Mouse (Mus musculus) stomach, embryonic 15.5 days (tissue): Measurements from ENCODE around the gene Ikzf4. TPM values are rescaled to one million over a fixed set of nuclear protein-coding genes. Genes with fewer than 3 reads are reported as not detected.

Experiments used
- ATAC-seq: fragments of 200-750 bp; cut with Nextera tagmentation; 2 replicates; pipeline ENCODE4 v1.8.0; 2017; ENCODE audit warnings: low read depth, moderate number of reproducible peaks, moderate TSS enrichment; ENCODE audit not compliant: insufficient read depth, low FRiP score
- H3K27ac ChIP-seq: fragments of 300-500 bp; sonication (generic); 2 replicates; pipeline ENCODE4 v1.5.1; 2015; ENCODE audit warnings: mild to moderate bottlenecking, inconsistent platforms
- H3K27me3 ChIP-seq: fragments of 300-500 bp; sonication (generic); replicated peaks from 2 replicates; pipeline ENCODE4 v1.6.1; 2015; ENCODE audit warnings: inconsistent platforms
- H3K36me3 ChIP-seq: fragments of 300-500 bp; sonication (generic); 2 replicates; pipeline ENCODE4 v1.6.1; 2015; ENCODE audit warnings: inconsistent platforms
- H3K4me1 ChIP-seq: fragments of 300-500 bp; sonication (generic); 2 replicates; pipeline ENCODE4 v1.6.1; 2015; ENCODE audit warnings: inconsistent platforms
- H3K4me2 ChIP-seq: fragments of 300-500 bp; sonication (generic); 2 replicates; pipeline ENCODE4 v1.6.1; 2015; ENCODE audit warnings: mild to moderate bottlenecking, inconsistent platforms
- H3K4me3 ChIP-seq: fragments of 300-500 bp; sonication (generic); replicated peaks from 2 replicates; pipeline ENCODE4 v1.5.1; 2015; ENCODE audit warnings: inconsistent platforms
- H3K9ac ChIP-seq: fragments of 300-500 bp; sonication (generic); 2 replicates; pipeline ENCODE4 v1.6.1; 2015; ENCODE audit warnings: inconsistent platforms
- H3K9me3 ChIP-seq: fragments of 300-500 bp; sonication (generic); 2 replicates; pipeline ENCODE4 v1.6.1; 2016; ENCODE audit warnings: inconsistent platforms
- WGBS: fragments of 180-500 bp; shearing (Covaris S2); methylation state at CpG from one replicate; pipeline ENCODE4 v1.1.7; 2015; 5-methylcytosine and 5-hydroxymethylcytosine counted together
- polyA plus RNA-seq: library from polyadenylated mRNA; unstranded; fragments of >200 nt; fragmentation: Nextera tagmentation; extraction: Ambion mirVana; gene quantifications from 2 replicates; pipeline ENCODE4 v1.2.1, GENCODE M21; 2015

Gene Ikzf4
- polyA plus RNA-seq, 1 experiment from 2014 or later = 2.2 TPM

DNA sequence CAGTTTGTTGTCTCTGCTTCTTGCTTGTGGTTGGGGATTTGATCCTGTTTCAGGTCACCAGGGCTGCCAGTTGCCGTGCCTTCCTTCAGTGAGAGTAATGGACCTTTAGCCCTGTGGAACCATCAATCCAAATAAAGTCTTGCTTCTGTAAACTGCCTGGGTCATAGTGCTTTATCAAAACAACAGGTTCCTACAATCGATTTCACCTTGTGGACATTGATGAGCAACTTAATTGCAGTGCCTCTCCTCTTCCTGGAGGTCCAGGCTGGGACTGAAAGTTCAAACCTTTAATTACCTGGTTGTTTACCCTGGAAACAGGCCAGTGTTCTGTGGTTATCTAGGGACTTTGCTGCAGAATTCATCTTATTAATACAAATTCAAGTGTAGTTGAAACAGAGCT is 47.3 kb downstream of the Ikzf4 start:
- Histone ChIP-seq H3K36me3 (no peaks in the 10 kb centered on the region), H3K4me1 (no peaks in the 10 kb centered on the region), H3K4me2 (no peak overlapping the region), H3K9ac (no peak overlapping the region), H3K4me3 (no peak overlapping the region), H3K27ac (no peak overlapping the region), H3K27me3 (no peaks in the 10 kb centered on the region), H3K9me3 (no peaks in the 10 kb centered on the region)
- ATAC-seq = no peak
- 23% methylated on average over 2 of the region's 2 CpGs for WGBS

DNA sequence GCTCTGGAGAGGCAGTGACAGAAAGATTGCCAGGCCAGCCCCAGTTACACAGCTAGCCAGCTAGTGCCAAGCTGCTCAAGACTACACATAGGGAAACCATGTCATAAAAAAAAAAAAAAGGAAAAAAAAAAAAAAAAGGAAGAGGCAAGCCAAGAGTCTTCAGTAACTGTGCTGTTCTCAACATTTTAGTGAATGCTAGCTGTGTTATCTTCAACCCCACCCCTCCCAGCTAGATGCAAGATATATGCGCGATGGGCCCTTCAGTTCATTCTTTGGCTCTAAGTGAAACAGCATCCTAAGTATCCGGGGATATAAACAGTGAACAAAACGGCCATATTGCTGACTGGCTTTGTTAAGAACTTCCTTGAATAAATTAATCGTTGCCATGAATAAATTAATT is 53.0 kb downstream of the Ikzf4 start:
- Histone ChIP-seq H3K9ac (no peak overlapping the region), H3K4me1 (peaks cover 7% of the 10 kb centered on the region; the same call in 1 of the 2 replicates), H3K36me3 (no peaks in the 10 kb centered on the region), H3K27ac (no peak overlapping the region), H3K9me3 (no peaks in the 10 kb centered on the region), H3K27me3 (0 out of 2 replicates have a peak, but pooled peaks cover 8% of the 10 kb centered on the region), H3K4me3 (no peak overlapping the region), H3K4me2 (no peak overlapping the region)
- no peak for ATAC-seq
- WGBS = 72% methylated on average over 5 of the region's 5 CpGs

DNA sequence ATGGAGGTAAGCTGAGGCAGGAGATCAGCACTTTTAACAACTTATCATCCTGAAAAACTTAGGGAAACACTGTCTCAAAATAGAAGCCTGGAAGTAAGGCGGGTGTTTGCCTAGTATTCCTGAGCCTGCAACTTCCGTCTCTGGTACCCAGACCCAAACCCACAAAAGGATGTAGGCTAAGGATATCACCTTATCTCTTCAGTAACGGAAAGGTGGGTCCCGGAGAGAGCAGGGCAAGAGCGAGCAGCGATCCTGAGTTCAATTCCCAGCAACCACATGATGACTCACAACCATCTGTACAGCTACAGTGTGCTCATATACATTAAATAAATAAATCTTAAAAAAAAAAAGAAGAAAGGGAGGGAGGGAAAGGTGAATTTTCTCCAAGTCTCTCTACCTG is 54.4 kb downstream of the Ikzf4 start:
- Histone ChIP-seq H3K4me2 (no peak overlapping the region), H3K9me3 (no peaks in the 10 kb centered on the region), H3K4me3 (no peak overlapping the region), H3K4me1 (peaks cover 12% of the 10 kb centered on the region), H3K27me3 (0 out of 2 replicates have a peak, but pooled peaks cover 16% of the 10 kb centered on the region), H3K36me3 (no peaks in the 10 kb centered on the region), H3K27ac (no peak overlapping the region), H3K9ac (no peak overlapping the region)
- ATAC-seq = no peak
- 76% methylated on average over 6 of the region's 6 CpGs for WGBS

DNA sequence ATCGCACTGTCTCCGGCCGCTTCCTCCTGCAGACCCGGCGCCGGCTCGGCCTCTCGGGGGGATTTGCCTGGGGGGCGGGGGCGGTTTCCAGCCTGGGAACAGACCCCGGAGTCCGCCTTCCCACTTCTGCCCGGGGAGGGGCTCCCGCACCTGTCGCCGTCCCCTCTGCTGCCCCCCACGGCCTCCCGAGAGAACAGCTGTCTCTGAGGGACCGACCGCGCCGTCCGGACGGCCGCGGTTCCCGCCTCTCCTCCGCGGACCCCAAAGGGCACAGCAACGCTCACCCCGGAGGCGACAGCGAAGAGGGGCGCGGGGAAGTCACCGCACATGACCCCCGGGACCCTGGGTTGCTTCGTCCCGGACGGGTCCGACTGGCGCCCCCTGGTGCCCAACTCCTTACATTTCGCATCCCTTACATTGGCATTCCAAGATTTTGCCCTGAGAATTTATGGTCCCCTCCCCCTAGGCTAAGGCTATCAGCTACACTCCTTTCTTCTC is 55.5 kb downstream of the Ikzf4 start:
- Histone ChIP-seq H3K4me2 (peak overlapping the region; percentile 97), H3K9ac (peak overlapping the region; percentile 66), H3K4me1 (peaks cover 16% of the 10 kb centered on the region), H3K4me3 (peak overlapping the region; percentile 66), H3K27ac (peak overlapping the region; percentile 97), H3K9me3 (no peaks in the 10 kb centered on the region), H3K27me3 (0 out of 2 replicates have a peak, but pooled peaks cover 16% of the 10 kb centered on the region), H3K36me3 (no peaks in the 10 kb centered on the region)
- peak; percentile 15; the same call in 1 of the 2 replicates for ATAC-seq
- WGBS = under 1% methylated on average over 41 of the region's 43 CpGs

DNA sequence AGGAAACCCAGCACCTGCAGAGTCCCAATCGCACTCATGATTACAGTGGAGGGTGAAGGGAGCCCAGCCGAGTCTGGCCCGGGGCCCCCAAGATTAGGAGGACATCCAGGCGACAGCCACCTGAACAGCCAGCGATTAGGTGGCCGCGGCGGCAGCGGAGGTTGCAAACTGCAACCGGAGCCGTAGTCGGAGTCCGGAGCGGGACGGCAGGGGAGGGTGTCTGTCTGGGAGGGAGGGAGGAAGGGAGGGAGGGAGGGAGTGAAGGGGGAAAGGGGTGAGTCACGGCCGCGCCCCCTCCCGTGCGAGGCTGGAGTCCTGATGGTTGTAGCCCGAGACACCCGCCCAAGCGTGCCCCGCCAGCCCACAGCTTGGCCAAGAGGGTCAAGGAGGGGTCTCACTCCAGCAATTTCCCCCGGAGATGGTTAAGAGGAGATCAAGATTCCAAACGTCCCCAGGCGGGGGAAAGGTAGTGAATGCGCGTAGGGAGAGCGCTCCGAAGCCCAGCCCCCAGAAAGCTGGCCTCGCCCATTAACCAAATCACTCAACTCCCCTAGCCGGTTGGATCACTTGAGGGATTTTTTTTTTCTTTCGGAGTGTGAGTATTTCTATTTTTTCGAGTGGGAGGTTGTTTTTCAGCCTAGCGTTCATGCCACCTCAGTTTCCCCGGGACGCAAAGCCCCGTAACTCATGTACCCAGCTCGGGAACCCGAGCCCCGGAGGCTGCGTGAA is 56.2 kb downstream of the Ikzf4 start, which contains the start of gene Erbb3:
Erbb3 (minus strand) TSS at position 189 of the 729 bp plus-strand sequence.
- H3K27ac ChIP-seq = peak within 1 kb of the TSS; percentile 97
- H3K27me3 ChIP-seq = 0 out of 2 replicates have a peak, but pooled peaks cover 16% of the 10 kb centered on the region
- H3K4me2 ChIP-seq = peak within 1 kb of the TSS; percentile 97
- H3K9ac ChIP-seq = peak within 1 kb of the TSS; percentile 66
- H3K9me3 ChIP-seq = no peaks in the 10 kb centered on the region
- under 1% methylated on average over 42 of the region's 43 CpGs for WGBS
- peaks cover 16% of the 10 kb centered on the region for H3K4me1 ChIP-seq
- H3K36me3 ChIP-seq = no peaks in the 10 kb centered on the region
- ATAC-seq = peak; percentile 74
- H3K4me3 ChIP-seq = peak within 1 kb of the TSS; percentile 66

DNA sequence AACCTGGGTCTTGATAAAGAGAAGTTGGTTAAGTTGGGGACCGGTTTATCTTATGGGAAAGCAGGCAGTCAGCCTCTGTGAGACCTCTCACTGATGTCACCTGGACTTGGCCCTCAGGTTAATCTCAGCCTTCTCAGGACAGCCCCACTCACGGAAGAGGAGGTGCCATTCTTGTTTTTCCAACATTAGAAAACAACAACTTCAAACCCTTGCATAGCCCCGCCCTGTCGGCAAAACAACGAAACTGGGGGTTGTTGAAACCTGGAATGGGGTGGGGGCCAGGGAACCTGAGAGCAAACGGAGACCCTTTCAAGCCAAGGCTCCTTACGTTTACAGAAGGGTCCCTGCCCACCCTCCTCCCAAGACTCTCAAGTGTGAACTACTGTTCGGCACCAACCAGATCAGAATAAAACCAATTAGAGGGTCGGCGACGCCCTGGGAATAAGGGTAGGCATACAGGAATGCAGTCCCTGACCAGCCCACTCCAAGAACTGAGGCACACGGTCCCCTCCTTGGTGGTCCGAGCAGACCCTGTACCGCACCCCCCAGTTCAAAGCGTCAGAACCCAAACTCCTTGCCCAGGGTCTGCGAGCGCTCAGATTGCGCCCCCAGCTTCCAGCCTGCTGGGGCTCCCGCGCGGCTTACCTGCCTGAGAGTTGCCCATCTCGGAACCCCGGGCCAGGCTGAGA is 56.9 kb downstream of the Ikzf4 start:
- no peak for ATAC-seq
- 0 out of 2 replicates have a peak, but pooled peaks cover 16% of the 10 kb centered on the region for H3K27me3 ChIP-seq
- peak overlapping the region; percentile 66 for H3K4me3 ChIP-seq
- WGBS = 2% methylated on average over 23 of the region's 23 CpGs
- peak overlapping the region; percentile 49 for H3K9ac ChIP-seq
- peak overlapping the region; percentile 97 for H3K27ac ChIP-seq
- no peaks in the 10 kb centered on the region for H3K36me3 ChIP-seq
- peaks cover 19% of the 10 kb centered on the region for H3K4me1 ChIP-seq
- no peaks in the 10 kb centered on the region for H3K9me3 ChIP-seq
- peak overlapping the region; percentile 97 for H3K4me2 ChIP-seq

DNA sequence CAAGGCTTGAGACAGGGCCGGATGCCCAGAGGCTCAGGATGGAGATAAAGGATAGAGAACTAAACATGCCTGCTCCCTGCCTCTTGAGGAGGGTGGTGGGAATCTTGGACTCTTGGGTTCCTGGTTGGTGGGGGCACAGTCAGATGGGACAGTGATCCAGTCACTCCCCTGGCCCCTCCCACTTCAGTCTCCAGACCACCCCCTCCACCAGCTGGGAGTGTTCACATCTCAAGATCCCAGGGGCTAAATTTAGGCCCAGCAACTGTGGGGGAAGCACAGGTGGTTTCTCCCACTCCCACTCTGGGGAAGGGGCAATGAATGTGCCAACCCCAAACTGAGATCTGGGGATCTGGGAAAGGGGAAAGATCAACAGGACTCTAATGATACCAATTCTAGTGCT is 57.7 kb downstream of the Ikzf4 start:
- Histone ChIP-seq H3K4me3 (peak overlapping the region; percentile 66), H3K27me3 (0 out of 2 replicates have a peak, but pooled peaks cover 18% of the 10 kb centered on the region), H3K4me1 (peaks cover 25% of the 10 kb centered on the region), H3K9ac (no peak overlapping the region), H3K9me3 (no peaks in the 10 kb centered on the region), H3K27ac (peak overlapping the region; percentile 97), H3K36me3 (no peaks in the 10 kb centered on the region), H3K4me2 (peak overlapping the region; percentile 97)
- WGBS = 47% methylated on average over 1 of the region's 1 CpGs
- no peak for ATAC-seq

DNA sequence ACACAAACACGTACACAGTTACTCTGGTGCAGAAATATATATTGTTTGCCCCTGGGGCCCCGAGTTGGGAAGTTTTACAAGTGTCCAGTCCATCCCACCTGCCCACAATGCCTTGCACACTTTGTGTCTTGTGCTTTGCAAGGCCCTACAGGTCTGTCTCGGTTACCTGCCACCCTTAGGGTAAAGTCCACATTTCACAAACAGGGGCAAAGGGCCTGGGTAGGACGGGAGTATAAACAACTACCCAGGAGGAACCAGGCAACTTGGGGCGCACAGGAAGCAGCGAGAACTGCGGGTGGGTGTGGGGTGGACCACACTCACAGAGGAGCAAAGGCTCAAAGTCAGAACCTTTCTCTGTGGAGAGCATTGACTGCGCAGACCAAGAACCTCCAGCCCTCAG is 58.1 kb downstream of the Ikzf4 start:
- peaks cover 25% of the 10 kb centered on the region for H3K4me1 ChIP-seq
- WGBS = 41% methylated on average over 8 of the region's 8 CpGs
- H3K9me3 ChIP-seq = no peaks in the 10 kb centered on the region
- H3K4me2 ChIP-seq = peak overlapping the region; percentile 97
- no peak overlapping the region for H3K9ac ChIP-seq
- 0 out of 2 replicates have a peak, but pooled peaks cover 18% of the 10 kb centered on the region for H3K27me3 ChIP-seq
- ATAC-seq = peak; percentile 9; the same call in 1 of the 2 replicates
- H3K4me3 ChIP-seq = peak overlapping the region; percentile 66
- peak overlapping the region; percentile 97 for H3K27ac ChIP-seq
- H3K36me3 ChIP-seq = no peaks in the 10 kb centered on the region

DNA sequence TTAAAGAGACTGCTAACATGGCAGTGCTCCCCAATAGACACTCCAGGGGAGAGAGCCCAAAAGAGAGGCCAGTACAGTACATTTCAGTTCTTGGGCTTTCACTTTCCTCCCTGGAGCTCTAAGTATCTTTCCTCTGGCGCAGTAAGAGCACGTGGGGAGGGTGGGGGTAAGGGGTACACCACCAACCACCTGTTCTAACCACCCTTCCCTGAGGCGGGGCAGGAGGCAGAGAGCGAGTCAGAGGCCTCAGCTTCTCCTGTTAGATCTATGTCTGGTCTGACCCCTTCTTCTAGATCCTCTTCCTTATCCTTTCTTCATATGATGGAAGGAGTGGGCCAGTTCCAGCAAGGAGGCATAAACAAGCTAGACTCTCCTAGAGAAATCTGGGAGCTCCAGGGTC is 58.7 kb downstream of the Ikzf4 start:
- ATAC-seq = no peak
- H3K9me3 ChIP-seq = no peaks in the 10 kb centered on the region
- peak overlapping the region; percentile 97 for H3K4me2 ChIP-seq
- no peaks in the 10 kb centered on the region for H3K36me3 ChIP-seq
- no peak overlapping the region for H3K9ac ChIP-seq
- H3K4me1 ChIP-seq = peaks cover 25% of the 10 kb centered on the region
- H3K27ac ChIP-seq = peak overlapping the region; percentile 97
- H3K4me3 ChIP-seq = peak overlapping the region; percentile 66
- H3K27me3 ChIP-seq = 0 out of 2 replicates have a peak, but pooled peaks cover 18% of the 10 kb centered on the region
- WGBS = 37% methylated on average over 4 of the region's 4 CpGs

DNA sequence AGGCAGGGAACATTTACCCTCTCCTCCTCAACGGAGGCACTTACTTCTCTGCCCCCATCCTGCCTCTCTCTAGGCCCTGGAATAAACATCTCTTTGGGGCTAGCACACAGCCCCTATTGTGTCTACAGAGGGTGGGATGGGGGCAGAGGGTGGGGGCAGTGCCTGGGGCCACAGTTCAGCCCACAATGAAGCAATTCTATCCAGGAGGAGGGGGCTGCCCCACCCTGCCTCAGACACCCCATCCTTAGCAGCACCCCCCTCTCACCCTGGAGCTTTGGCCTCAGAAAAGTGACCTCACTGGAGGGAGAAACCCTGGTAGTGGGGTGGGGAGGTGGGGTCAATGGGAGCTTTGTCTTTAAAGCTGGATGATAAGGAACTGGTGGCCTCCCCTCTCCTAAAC is 59.2 kb downstream of the Ikzf4 start:
- 16% methylated on average over 1 of the region's 1 CpGs for WGBS
- Histone ChIP-seq H3K36me3 (no peaks in the 10 kb centered on the region), H3K27me3 (0 out of 2 replicates have a peak, but pooled peaks cover 18% of the 10 kb centered on the region), H3K27ac (peak overlapping the region; percentile 97), H3K4me2 (peak overlapping the region; percentile 97), H3K9ac (no peak overlapping the region), H3K4me1 (peaks cover 25% of the 10 kb centered on the region), H3K4me3 (peak overlapping the region; percentile 66), H3K9me3 (no peaks in the 10 kb centered on the region)
- ATAC-seq = no peak

DNA sequence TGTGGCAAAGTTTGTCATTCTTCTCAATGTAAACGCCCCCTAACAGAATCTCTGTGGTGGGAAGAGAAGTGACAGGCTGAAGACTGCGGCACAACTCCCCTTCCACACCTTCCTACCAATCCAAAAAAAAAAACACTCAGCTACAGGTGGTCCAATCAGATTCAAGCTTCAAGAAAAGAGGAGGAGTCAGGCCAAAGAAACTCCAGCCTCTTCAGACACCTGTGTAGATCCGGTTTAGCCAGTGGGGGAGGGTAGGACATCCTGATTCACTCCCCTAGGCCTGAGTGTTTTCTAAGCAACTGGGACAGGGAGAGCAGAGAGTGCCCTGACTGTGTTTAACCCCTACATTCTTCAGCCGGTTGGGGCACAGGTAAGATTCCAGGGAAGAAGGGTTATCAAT is 61.4 kb downstream of the Ikzf4 start:
- peak; percentile 51 for ATAC-seq
- H3K4me2 ChIP-seq = peak overlapping the region; percentile 37
- 0 out of 2 replicates have a peak, but pooled peaks cover 17% of the 10 kb centered on the region for H3K27me3 ChIP-seq
- H3K9ac ChIP-seq = no peak overlapping the region
- peak overlapping the region; percentile 12; the same call in 1 of the 2 replicates for H3K4me3 ChIP-seq
- no peaks in the 10 kb centered on the region for H3K36me3 ChIP-seq
- 13% methylated on average over 4 of the region's 4 CpGs for WGBS
- H3K9me3 ChIP-seq = no peaks in the 10 kb centered on the region
- H3K27ac ChIP-seq = peak overlapping the region; percentile 84
- H3K4me1 ChIP-seq = peaks cover 21% of the 10 kb centered on the region
